Mouse (Mus musculus) A20 (cell line): Measurements from ENCODE around the gene Pdzd8.

Experiments
- DNase-seq: peaks from one replicate; pipeline ENCODE4 v3.0.0-alpha.2; 2011; ENCODE audit warnings: low read depth, low spot score

Pdzd8 gene

GRCm38 (mm10) chr19:59345658-59346283 is at the start of gene Pdzd8:
TSS of gene Pdzd8 (minus strand) at chr19:59345780.
- peak; percentile 90 for DNase-seq

- DNase-seq = peak; percentile 27
Measured at GRCm38 (mm10) chr19:59393777-59394441, 48.3 kb upstream of the Pdzd8 start.

- peak; percentile 82 for DNase-seq
Measured at GRCm38 (mm10) chr19:59388847-59389606, 43.4 kb upstream of the Pdzd8 start.

- DNase-seq = no peak
Measured at GRCm38 (mm10) chr19:59388399-59388798, 42.8 kb upstream of the Pdzd8 start.

GRCm38 (mm10) chr19:59387178-59387577 is 41.6 kb upstream of the Pdzd8 start:
- peak; percentile 37 for DNase-seq

GRCm38 (mm10) chr19:59384582-59385495 is 39.3 kb upstream of the Pdzd8 start:
- no peak for DNase-seq

GRCm38 (mm10) chr19:59382416-59382917 is 36.9 kb upstream of the Pdzd8 start:
- no peak for DNase-seq

GRCm38 (mm10) chr19:59379995-59380394 is 34.4 kb upstream of the Pdzd8 start:
- DNase-seq = no peak

GRCm38 (mm10) chr19:59376481-59376880 is 30.9 kb upstream of the Pdzd8 start:
- DNase-seq = peak; percentile 19

GRCm38 (mm10) chr19:59374940-59375339 is 29.4 kb upstream of the Pdzd8 start:
- DNase-seq = no peak

- DNase-seq = no peak
Measured at GRCm38 (mm10) chr19:59372928-59373327, 27.3 kb upstream of the Pdzd8 start.

- DNase-seq = no peak
Measured at GRCm38 (mm10) chr19:59371016-59371415, 25.4 kb upstream of the Pdzd8 start.

GRCm38 (mm10) chr19:59367892-59368291 is 22.3 kb upstream of the Pdzd8 start:
- DNase-seq = no peak

- no peak for DNase-seq
Measured at GRCm38 (mm10) chr19:59366724-59367123, 21.1 kb upstream of the Pdzd8 start.

- DNase-seq = no peak
Measured at GRCm38 (mm10) chr19:59363666-59364065, 18.1 kb upstream of the Pdzd8 start.

- no peak for DNase-seq
Measured at GRCm38 (mm10) chr19:59362646-59363045, 17.1 kb upstream of the Pdzd8 start.

- DNase-seq = no peak
Measured at GRCm38 (mm10) chr19:59360486-59360896, 14.9 kb upstream of the Pdzd8 start.

- no peak for DNase-seq
Measured at GRCm38 (mm10) chr19:59359202-59359601, 13.6 kb upstream of the Pdzd8 start.

GRCm38 (mm10) chr19:59357878-59358277 is 12.3 kb upstream of the Pdzd8 start:
- DNase-seq = no peak

GRCm38 (mm10) chr19:59356843-59357595 is 11.4 kb upstream of the Pdzd8 start:
- no peak for DNase-seq

- DNase-seq = no peak
Measured at GRCm38 (mm10) chr19:59356388-59356787, 10.8 kb upstream of the Pdzd8 start.
